Mouse (Mus musculus): ENCODE results near the gene Cnot1.

The Cnot1 gene

GRCm38 (mm10) chr8:95694631-95695030 is 112.6 kb downstream of the Cnot1 start:
- DNase-seq (ENCODE audit: low spot score in 2 of 2), result no peak

GRCm38 (mm10) chr8:95690929-95691541 is 116.2 kb downstream of the Cnot1 start:
- no peak for DNase-seq (ENCODE audit: low spot score in 2 of 2)

DNA sequence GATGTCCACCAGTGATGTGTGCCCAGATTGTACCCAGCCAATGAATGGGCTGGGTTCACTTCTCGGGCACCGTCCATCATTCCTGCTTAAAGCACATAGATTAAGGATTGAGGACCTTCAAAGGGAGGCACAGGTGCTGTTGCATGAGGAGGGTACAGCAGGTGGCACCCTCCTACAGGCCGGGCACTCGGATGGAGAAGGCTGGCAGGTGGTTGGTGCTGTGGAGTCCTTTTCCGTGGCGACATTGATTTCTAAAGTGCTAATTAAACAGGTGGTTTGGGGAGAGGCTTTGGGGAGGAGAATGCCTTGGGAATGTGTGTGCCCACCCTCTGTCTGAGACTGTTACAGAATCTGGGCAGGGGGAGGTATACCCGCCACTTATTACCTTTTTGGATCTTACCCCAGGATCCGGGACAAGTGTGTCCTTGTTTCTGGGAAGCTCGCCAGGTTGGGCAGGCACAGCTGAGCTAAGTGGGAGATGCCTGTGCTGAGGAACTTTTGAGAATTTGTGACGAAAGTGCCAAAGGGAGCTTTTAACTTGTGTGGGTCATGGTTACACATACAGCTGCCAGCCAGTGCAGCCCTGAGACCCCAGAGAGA is 119.1 kb downstream of the Cnot1 start:
- DNase-seq (ENCODE audit: low spot score in 2 of 2), result no peak

- no peak for DNase-seq (ENCODE audit: low spot score in 2 of 2)
Observed at GRCm38 (mm10) chr8:95678024-95678611, 129.1 kb downstream of the Cnot1 start.

- no peak for DNase-seq (ENCODE audit: low spot score in 2 of 2)
Observed at GRCm38 (mm10) chr8:95677591-95678023, 129.7 kb downstream of the Cnot1 start.

DNA sequence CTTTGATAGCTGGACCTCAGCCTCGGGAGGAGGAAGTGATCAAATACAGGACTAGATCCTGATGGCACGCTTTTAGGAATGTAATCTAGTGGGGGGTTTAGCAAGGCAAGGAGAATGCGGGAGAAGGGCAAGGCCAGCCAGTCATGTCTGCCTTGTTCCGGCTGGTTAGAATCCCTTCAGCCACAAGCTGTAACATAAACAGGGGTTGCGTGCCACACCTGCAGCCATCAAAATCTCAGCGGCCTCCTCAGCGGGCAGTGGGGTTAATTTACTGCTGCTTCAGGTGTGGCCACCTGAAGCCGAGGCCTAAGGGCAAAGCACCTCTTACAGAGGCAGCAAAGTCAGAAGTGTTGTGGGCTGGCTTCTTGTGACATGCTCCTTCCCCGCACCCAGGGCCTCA is 130.6 kb downstream of the Cnot1 start, which contains the start of gene Ndrg4:
TSS of gene Ndrg4 (plus strand) at position 350 of the 400 bp plus-strand sequence.
- DNase-seq (ENCODE audit: low spot score in 2 of 2), result no peak

- DNase-seq (ENCODE audit: low spot score in 2 of 2), result no peak
Observed at GRCm38 (mm10) chr8:95672811-95673210, 134.5 kb downstream of the Cnot1 start.

DNA sequence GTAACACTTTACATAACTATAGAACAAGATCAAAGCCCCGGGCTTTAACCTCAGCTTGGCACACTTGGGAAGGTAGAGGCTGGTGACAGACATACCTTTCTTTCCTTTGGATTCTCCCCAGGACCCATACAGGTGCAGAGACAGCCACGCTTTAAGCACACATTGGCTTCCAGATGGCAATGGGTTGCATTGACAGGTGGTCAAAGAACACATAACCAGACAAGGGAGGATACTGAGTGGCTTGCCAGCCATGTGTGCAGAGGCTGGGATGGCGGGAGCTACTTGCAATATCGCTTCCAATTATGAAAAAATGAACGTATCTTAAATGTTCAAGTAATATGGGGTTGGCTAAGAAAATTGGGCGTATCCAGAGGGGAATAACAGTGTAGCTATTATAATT is 135.4 kb downstream of the Cnot1 start:
- no peak for DNase-seq (ENCODE audit: low spot score in 2 of 2)

GRCm38 (mm10) chr8:95669967-95670366 is 137.3 kb downstream of the Cnot1 start:
- DNase-seq (ENCODE audit: low spot score in 2 of 2), result no peak
